Mouse (Mus musculus): ENCODE measurements around the gene Agl.

GRCm38 (mm10) chr3:116848099-116848498 is 40.1 kb upstream of the Agl start:
- no peak for TF ChIP-seq CTCF (IDR thresholded peaks at IDR 0.05; ENCODE audit: extremely low read depth, insufficient read length, insufficient replicate concordance, low read depth, low read length)
- TF ChIP-seq POLR2A (IDR thresholded peaks at IDR 0.05; ENCODE audit: low read depth, low read length), result no peak

All from small intestine, adult 2 months (tissue).